Mouse (Mus musculus) intestine, embryonic 16.5 days (tissue): Measurements from ENCODE around the gene Mss51. TPM values are rescaled to one million over a fixed set of nuclear protein-coding genes. Genes with fewer than 3 reads are reported as not detected.

ENCODE experiments used
- ATAC-seq: fragments of 200-750 bp; cut with Nextera tagmentation; 2 replicates; pipeline ENCODE4 v1.8.0; 2017; ENCODE audit warnings: moderate TSS enrichment, moderate library complexity
- H3K27ac ChIP-seq: fragments of 300-500 bp; sonication (generic); 2 replicates; pipeline ENCODE4 v1.5.1; 2014; ENCODE audit warnings: mild to moderate bottlenecking, low read length
- H3K27me3 ChIP-seq: fragments of 300-500 bp; sonication (generic); replicated peaks from 2 replicates; pipeline ENCODE4 v1.6.1; 2014; ENCODE audit warnings: low read length, control low read depth, mixed read lengths; ENCODE audit not compliant: control insufficient read depth, insufficient read depth
- H3K36me3 ChIP-seq: fragments of 300-500 bp; sonication (generic); 2 replicates; pipeline ENCODE4 v1.6.1; 2014; ENCODE audit warnings: low read length, control low read depth; ENCODE audit not compliant: control insufficient read depth, insufficient read depth
- H3K4me1 ChIP-seq: fragments of 300-500 bp; sonication (generic); 2 replicates; pipeline ENCODE4 v1.6.1; 2014; ENCODE audit warnings: low read length, control low read depth, mixed read lengths; ENCODE audit not compliant: control insufficient read depth, insufficient read depth
- H3K4me2 ChIP-seq: fragments of 300-500 bp; sonication (generic); 2 replicates; pipeline ENCODE4 v1.6.1; 2014; ENCODE audit warnings: low read depth, low read length, control low read depth
- H3K4me3 ChIP-seq: fragments of 300-500 bp; sonication (generic); 2 replicates; pipeline ENCODE4 v1.5.1; 2014; ENCODE audit warnings: mild to moderate bottlenecking, low read length
- H3K9ac ChIP-seq: fragments of 300-500 bp; sonication (generic); 2 replicates; pipeline ENCODE4 v1.6.1; 2014; ENCODE audit warnings: low read depth, low read length
- H3K9me3 ChIP-seq: fragments of 300-500 bp; sonication (generic); 2 replicates; pipeline ENCODE4 v1.6.1; 2016; ENCODE audit warnings: low read length, control low read depth; ENCODE audit not compliant: control insufficient read depth
- WGBS: fragments of 180-500 bp; shearing (Covaris S2); extraction: QIAGEN DNeasy Blood & Tissue Kit; methylation state at CpG from one replicate; pipeline ENCODE4 v1.1.7; 2014; 5-methylcytosine and 5-hydroxymethylcytosine counted together
- polyA plus RNA-seq: library from polyadenylated mRNA; unstranded; fragments of >200 nt; fragmentation: Nextera tagmentation; extraction: Ambion mirVana; gene quantifications from 2 replicates; pipeline ENCODE4 v1.2.1, GENCODE M21; 2015

Gene Mss51
- polyA plus RNA-seq, 1 experiment from 2014 or later: 0.65 TPM

- Histone ChIP-seq H3K4me2 (no peak overlapping the region), H3K4me1 (no peaks in the 10 kb centered on the region), H3K36me3 (peaks cover 17% of the 10 kb centered on the region; the same call in 1 of the 2 replicates), H3K27me3 (no peaks in the 10 kb centered on the region), H3K27ac (no peak overlapping the region), H3K4me3 (no peak overlapping the region), H3K9me3 (no peaks in the 10 kb centered on the region), H3K9ac (no peak overlapping the region)
- 73% methylated on average over 14 of the region's 14 CpGs for WGBS
- no peak for ATAC-seq
Measured at GRCm38 (mm10) chr14:20460216-20460615, 36.5 kb downstream of the Mss51 start.

- WGBS: 94% methylated on average over 9 of the region's 9 CpGs
- Histone ChIP-seq H3K9ac (no peak overlapping the region), H3K27me3 (no peaks in the 10 kb centered on the region), H3K4me1 (no peaks in the 10 kb centered on the region), H3K36me3 (peaks cover 15% of the 10 kb centered on the region; the same call in 1 of the 2 replicates), H3K9me3 (no peaks in the 10 kb centered on the region), H3K27ac (no peak overlapping the region), H3K4me3 (no peak overlapping the region), H3K4me2 (no peak overlapping the region)
- ATAC-seq: no peak
Measured at GRCm38 (mm10) chr14:20458378-20458777, 38.3 kb downstream of the Mss51 start.

- ATAC-seq: no peak
Measured at GRCm38 (mm10) chr14:20452929-20453328, 43.8 kb downstream of the Mss51 start.

GRCm38 (mm10) chr14:20451765-20452331, 44.9 kb downstream of the Mss51 start, which contains the start of gene Cfap70:
Gene Cfap70, minus strand, starts transcription at chr14:20452226.
- H3K4me3 ChIP-seq: peak within 1 kb of the TSS; percentile 47
- H3K9ac ChIP-seq: peak within 1 kb of the TSS; percentile 61
- peak within 1 kb of the TSS; percentile 61 for H3K4me2 ChIP-seq
- H3K27me3 ChIP-seq: no peaks in the 10 kb centered on the region
- H3K4me1 ChIP-seq: 0 out of 2 replicates have a peak, but pooled peaks cover 2% of the 10 kb centered on the region
- ATAC-seq: peak; percentile 71
- 2% methylated on average over 15 of the region's 15 CpGs for WGBS
- H3K9me3 ChIP-seq: no peaks in the 10 kb centered on the region
- peaks cover 2% of the 10 kb centered on the region; the same call in 1 of the 2 replicates for H3K36me3 ChIP-seq
- no peak within 1 kb of the TSS for H3K27ac ChIP-seq

More at GRCm38 (mm10) chr14:20452929-20453328, 43.8 kb downstream of the Mss51 start:
- no peaks in the 10 kb centered on the region for H3K9me3 ChIP-seq
- no peak overlapping the region for H3K4me2 ChIP-seq
- no peak overlapping the region for H3K9ac ChIP-seq
- no peaks in the 10 kb centered on the region for H3K27me3 ChIP-seq
- no peak overlapping the region for H3K27ac ChIP-seq
- 86% methylated on average over 5 of the region's 5 CpGs for WGBS
- H3K4me3 ChIP-seq: no peak overlapping the region
- H3K36me3 ChIP-seq: peaks cover 3% of the 10 kb centered on the region; the same call in 1 of the 2 replicates
- no peaks in the 10 kb centered on the region for H3K4me1 ChIP-seq

- Histone ChIP-seq H3K4me3 (peak overlapping the region; percentile 47), H3K36me3 (no peaks in the 10 kb centered on the region; the same call in 1 of the 2 replicates), H3K27me3 (no peaks in the 10 kb centered on the region), H3K4me1 (0 out of 2 replicates have a peak, but pooled peaks cover 2% of the 10 kb centered on the region), H3K9ac (no peak overlapping the region; the same call in 1 of the 2 replicates), H3K4me2 (peak overlapping the region; percentile 61), H3K9me3 (no peaks in the 10 kb centered on the region), H3K27ac (no peak overlapping the region)
- ATAC-seq: no peak
- 11% methylated on average over 2 of the region's 2 CpGs for WGBS
Measured at GRCm38 (mm10) chr14:20451302-20451701, 45.4 kb downstream of the Mss51 start.

GRCm38 (mm10) chr14:20447209-20447608, 49.5 kb downstream of the Mss51 start:
- Histone ChIP-seq H3K9ac (no peak overlapping the region), H3K4me1 (0 out of 2 replicates have a peak, but pooled peaks cover 2% of the 10 kb centered on the region), H3K27ac (no peak overlapping the region), H3K36me3 (no peaks in the 10 kb centered on the region), H3K9me3 (no peaks in the 10 kb centered on the region), H3K27me3 (no peaks in the 10 kb centered on the region), H3K4me3 (no peak overlapping the region), H3K4me2 (no peak overlapping the region)
- 54% methylated on average over 12 of the region's 12 CpGs for WGBS
- no peak for ATAC-seq

- Histone ChIP-seq H3K36me3 (no peaks in the 10 kb centered on the region), H3K27ac (no peak overlapping the region), H3K4me3 (no peak overlapping the region), H3K4me1 (0 out of 2 replicates have a peak, but pooled peaks cover under 1% of the 10 kb centered on the region), H3K4me2 (no peak overlapping the region), H3K27me3 (no peaks in the 10 kb centered on the region), H3K9ac (no peak overlapping the region), H3K9me3 (no peaks in the 10 kb centered on the region)
- WGBS: 71% methylated on average over 17 of the region's 17 CpGs
- ATAC-seq: no peak
Measured at GRCm38 (mm10) chr14:20442252-20442651, 54.4 kb downstream of the Mss51 start.

GRCm38 (mm10) chr14:20436976-20437375, 59.7 kb downstream of the Mss51 start:
- Histone ChIP-seq H3K4me3 (no peak overlapping the region), H3K27ac (no peak overlapping the region), H3K36me3 (no peaks in the 10 kb centered on the region), H3K4me1 (no peaks in the 10 kb centered on the region), H3K9ac (no peak overlapping the region), H3K9me3 (no peaks in the 10 kb centered on the region), H3K4me2 (no peak overlapping the region), H3K27me3 (no peaks in the 10 kb centered on the region)
- 63% methylated on average over 6 of the region's 6 CpGs for WGBS
- no peak for ATAC-seq
